Mouse (Mus musculus) CH12.LX (cell line): ENCODE measurements around the gene Ssbp3.

Experiments
- CTCF ChIP-seq, 2 experiments: IDR thresholded peaks in 1 of 2; conservative IDR thresholded peaks in 1 of 2; 2 replicates each; pipeline ENCODE4 v1.5.1; 2011 to 2012; ENCODE audit warnings: low read depth in 2 of 2, low read length in 2 of 2, improper control_type of control experiment in 1 of 2, inconsistent platforms in 1 of 2, mild to moderate bottlenecking in 1 of 2, moderate library complexity in 1 of 2
- E2F4 ChIP-seq: IDR thresholded peaks from 2 replicates; pipeline ENCODE4 v1.6.1; 2011; ENCODE audit warnings: low read depth, low read length, improper control_type of control experiment; ENCODE audit not compliant: insufficient replicate concordance
- GABPA ChIP-seq: IDR thresholded peaks from 2 replicates; pipeline ENCODE4 v1.6.1; 2012; ENCODE audit warnings: low read depth, low read length, improper control_type of control experiment, inconsistent platforms; ENCODE audit not compliant: insufficient replicate concordance
- MAX ChIP-seq: IDR thresholded peaks from 2 replicates; pipeline ENCODE4 v1.6.1; 2011; ENCODE audit warnings: low read length, improper control_type of control experiment
- ZMIZ1 ChIP-seq: IDR thresholded peaks from 2 replicates; pipeline ENCODE4 v1.6.1; 2012; ENCODE audit warnings: low read depth, mild to moderate bottlenecking, inconsistent platforms, low read length, improper control_type of control experiment

GRCm38 (mm10) chr4:106905898-106906297 lies 4.6 kb upstream of the Ssbp3 start:
- TF ChIP-seq ZMIZ1, result no peak
- TF ChIP-seq CTCF (conservative IDR thresholded peaks at IDR 0.05 in 1 of 2, IDR thresholded peaks at IDR 0.05 in 1 of 2; ENCODE audit: low read depth in 2 of 2, low read length in 2 of 2), result no peak
- no peak for TF ChIP-seq MAX
- TF ChIP-seq E2F4, result no peak
- no peak for TF ChIP-seq GABPA
